Mouse (Mus musculus): Measurements from ENCODE around the gene Zyx.

Zyx gene

DNA sequence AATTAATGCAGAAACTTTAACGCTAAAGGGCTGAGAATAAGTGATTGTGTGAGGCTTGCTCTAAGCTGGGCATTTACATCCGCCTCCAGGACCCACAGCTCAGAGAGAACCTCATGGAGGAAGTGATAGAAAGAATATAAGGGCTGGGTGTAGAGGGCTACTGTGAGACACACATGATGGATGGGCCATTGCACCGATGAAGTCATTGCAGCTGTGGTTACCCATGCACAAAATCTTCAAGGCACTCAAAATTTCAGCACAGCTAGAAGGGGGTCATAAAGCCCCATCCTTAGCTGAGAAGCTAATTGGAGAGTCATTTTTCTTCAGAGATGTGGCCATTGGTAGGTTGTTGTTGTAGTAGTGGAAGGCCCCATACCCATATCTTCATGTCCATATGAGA is 48.9 kb downstream of the Zyx start:
- no peak for DNase-seq (ENCODE audit: low spot score)

DNA sequence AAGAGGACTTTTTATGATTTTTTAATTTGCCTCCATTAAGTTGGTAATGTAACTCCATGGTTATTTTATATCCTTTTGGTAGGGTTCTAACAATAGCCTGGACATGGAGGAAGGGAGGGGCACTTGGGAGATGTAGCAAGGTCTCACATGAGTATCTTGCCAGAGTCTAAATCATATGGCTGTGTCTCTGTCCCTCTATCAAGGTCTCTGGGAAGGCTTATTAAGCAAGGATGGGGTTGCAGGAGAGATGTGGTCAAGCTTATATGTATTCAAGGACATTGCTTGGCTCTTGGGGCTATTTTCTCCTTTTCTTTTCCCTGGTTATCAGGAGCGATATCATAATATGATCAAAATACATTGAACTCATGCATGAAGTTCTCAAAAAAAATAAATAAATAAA is 49.6 kb downstream of the Zyx start:
- DNase-seq (ENCODE audit: low spot score): no peak

DNA sequence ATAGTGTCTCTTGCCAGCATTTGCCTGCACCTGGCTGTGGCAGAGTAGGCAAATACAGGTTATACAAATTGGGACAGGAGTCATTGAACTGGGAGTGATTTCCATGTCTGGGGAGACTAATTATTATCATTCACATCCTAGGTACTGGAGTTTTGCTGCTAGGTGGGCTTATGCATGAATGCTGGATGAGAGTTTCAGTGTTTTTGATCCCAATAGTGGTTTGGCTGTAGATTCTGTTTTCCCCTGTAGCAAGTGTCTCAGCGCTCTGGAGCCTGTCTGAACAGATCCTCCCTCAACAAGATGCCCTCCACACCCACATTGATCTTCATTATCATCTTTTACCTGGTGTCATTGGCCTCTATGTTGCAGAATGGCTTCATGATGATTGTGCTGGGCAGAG is 50.5 kb downstream of the Zyx start, which contains the start of gene Tas2r143:
Gene Tas2r143, plus strand, starts transcription at position 301 of the 400 bp plus-strand sequence.
- no peak for DNase-seq (ENCODE audit: low spot score)

DNA sequence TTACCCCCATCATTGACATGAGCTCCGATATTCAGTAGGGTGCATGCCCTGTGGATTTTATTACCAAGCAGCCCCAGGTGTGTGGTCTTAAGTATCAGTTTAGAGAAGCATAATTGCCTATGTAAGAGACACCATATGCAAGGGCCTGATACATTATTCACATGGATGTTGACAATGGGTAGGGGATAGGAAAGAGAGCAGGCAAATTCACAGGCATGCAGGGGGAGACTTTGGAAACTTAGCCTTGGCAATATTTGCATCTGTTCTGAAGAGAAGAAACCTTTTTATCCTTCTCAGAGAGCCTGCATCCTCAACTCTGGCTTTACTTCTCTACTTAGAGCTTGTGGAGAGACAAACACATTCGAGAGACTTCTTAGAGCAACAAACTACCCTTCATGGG is 55.7 kb downstream of the Zyx start, which contains the start of gene Tas2r135:
Gene Tas2r135, plus strand, starts transcription at position 301 of the 400 bp plus-strand sequence.
- no peak for DNase-seq (ENCODE audit: low spot score)
